Comparison of ENCODE assay signal across 10 mouse cellular contexts in genomic region chr8:105850611-105851010, GRCm38 (mm10). TPM values are rescaled to one million over a fixed set of nuclear protein-coding genes. Genes with fewer than 3 reads are reported as not detected.
DNase-seq lines count a peak whose midpoint lies in the region; ATAC-seq and TF ChIP-seq lines count a peak whose summit lies in the region.
"Had no signal": no experiment of that assay in that cellular context is flagged by ENCODE, and none has a peak within 500 bp of the region (broad histone marks: within the 10 kb centered on the region; RNA-seq: fewer than 3 reads in every experiment).

No protein-coding gene starts in this region.

- no peak for TF ChIP-seq RAD21 in MEL (IDR thresholded peaks at IDR 0.05; ENCODE audit: low read depth, low read length)

- no peaks in the 10 kb centered on the region for H3K27me3 ChIP-seq in heart, embryonic 13.5 days (replicated peaks)
- no peaks in the 10 kb centered on the region for H3K27me3 ChIP-seq in MEL (ENCODE audit: control insufficient read depth in 1 of 2, insufficient read depth in 2 of 2, low read length in 2 of 2)
- H3K27me3 ChIP-seq in hindbrain, embryonic 14.5 days (ENCODE audit: control insufficient read depth, insufficient read depth, low read length) = no peaks in the 10 kb centered on the region
- no peaks in the 10 kb centered on the region for H3K27me3 ChIP-seq in midbrain, embryonic 13.5 days

- H3K36me3 ChIP-seq in heart, embryonic 13.5 days = peaks cover 39% of the 10 kb centered on the region
- H3K36me3 ChIP-seq in MEL (ENCODE audit: control insufficient read depth in 1 of 2, insufficient read depth in 2 of 2, low read length in 2 of 2) = peaks cover 0 to 7% of the 10 kb centered on the region in 2 experiments; a peak in 2 of 4 replicates
- H3K36me3 ChIP-seq in hindbrain, embryonic 14.5 days (replicated peaks; ENCODE audit: control insufficient read depth, insufficient read depth) = peaks cover 39% of the 10 kb centered on the region
- peaks cover 41% of the 10 kb centered on the region for H3K36me3 ChIP-seq in midbrain, embryonic 13.5 days

- peak overlapping the region; percentile 36 for H3K4me3 ChIP-seq in heart, embryonic 13.5 days
- peak overlapping the region in 1 of 2 experiments; percentile 74; a peak in 1 of 4 replicates for H3K4me3 ChIP-seq in MEL (ENCODE audit: control insufficient read depth in 1 of 2, insufficient read depth in 1 of 2, low read depth in 2 of 2, low read length in 2 of 2)
- no peak overlapping the region for H3K4me3 ChIP-seq in hindbrain, embryonic 14.5 days (replicated peaks; ENCODE audit: low read length)
- H3K4me3 ChIP-seq in midbrain, embryonic 13.5 days (replicated peaks) = peak overlapping the region; percentile 19

- peak overlapping the region; percentile 57 for H3K9ac ChIP-seq in heart, embryonic 13.5 days
- peak overlapping the region; percentile 12; the same call in 1 of the 2 replicates for H3K9ac ChIP-seq in MEL (ENCODE audit: control insufficient read depth, low read depth, low read length, poor library complexity, severe bottlenecking)
- no peak overlapping the region for H3K9ac ChIP-seq in hindbrain, embryonic 14.5 days
- peak overlapping the region; percentile 48; the same call in 1 of the 2 replicates for H3K9ac ChIP-seq in midbrain, embryonic 13.5 days (replicated peaks)

- H3K9me3 ChIP-seq in heart, embryonic 13.5 days = no peaks in the 10 kb centered on the region
- no peaks in the 10 kb centered on the region for H3K9me3 ChIP-seq in MEL (replicated peaks; ENCODE audit: insufficient read depth, low read length)
- no peaks in the 10 kb centered on the region for H3K9me3 ChIP-seq in hindbrain, embryonic 14.5 days (ENCODE audit: control insufficient read depth, low read length)
- no peaks in the 10 kb centered on the region for H3K9me3 ChIP-seq in midbrain, embryonic 13.5 days

- ATAC-seq in heart, embryonic 13.5 days (ENCODE audit: extremely low read depth, insufficient number of reproducible peaks, low FRiP score, low TSS enrichment) = no peak
- ATAC-seq in hindbrain, embryonic 14.5 days (ENCODE audit: low FRiP score) = no peak
- ATAC-seq in midbrain, embryonic 13.5 days = no peak

- TF ChIP-seq POLR2A in MEL (IDR thresholded peaks at IDR 0.05; ENCODE audit: control insufficient read depth in 1 of 2, insufficient read depth in 1 of 2, low read depth in 1 of 2, low read length in 2 of 2, poor library complexity in 1 of 2) = no peak

- 73% methylated on average over 7 of the region's 7 CpGs for WGBS in heart, embryonic 13.5 days
- 82% methylated on average over 7 of the region's 7 CpGs for WGBS in hindbrain, embryonic 14.5 days
- 75% methylated on average over 7 of the region's 7 CpGs for WGBS in midbrain, embryonic 13.5 days

- peaks cover 12% of the 10 kb centered on the region for H3K79me2 ChIP-seq in MEL (ENCODE audit: control insufficient read depth, insufficient read depth, low read length, poor library complexity)

- no peak for DNase-seq in heart, adult 8-10 months (ENCODE audit: low spot score)
- no peak for DNase-seq in MEL (ENCODE audit: low read depth, low spot score)
- no peak for DNase-seq in hindbrain, embryonic 14.5 days (ENCODE audit: low spot score)
- DNase-seq in adrenal gland, adult 8-10 months = no peak
- no peak for DNase-seq in layer of hippocampus, adult 11-12 months (ENCODE audit: low spot score)
- DNase-seq in cerebellum, adult 11-12 months = no peak
- DNase-seq: gastrocnemius, postnatal 10 days; right cerebral cortex, postnatal 14 days had no signal

- no peak for TF ChIP-seq CTCF in MEL (IDR thresholded peaks at IDR 0.05 in 2 of 3, conservative IDR thresholded peaks at IDR 0.05 in 1 of 3; ENCODE audit: control insufficient read depth in 1 of 3, insufficient read depth in 1 of 3, low read depth in 2 of 3, low read length in 3 of 3, poor library complexity in 1 of 3, severe bottlenecking in 1 of 3)

- no peak for TF ChIP-seq EP300 in MEL (IDR thresholded peaks at IDR 0.05; ENCODE audit: low read depth in 1 of 2, low read length in 2 of 2)

- peak overlapping the region; percentile 83 for H3K4me2 ChIP-seq in heart, embryonic 13.5 days
- H3K4me2 ChIP-seq in hindbrain, embryonic 14.5 days (replicated peaks) = peak overlapping the region; percentile 40
- H3K4me2 ChIP-seq in midbrain, embryonic 13.5 days (replicated peaks) = peak overlapping the region; percentile 40

- H3K27ac ChIP-seq in heart, embryonic 13.5 days (replicated peaks) = no peak overlapping the region
- no peak overlapping the region for H3K27ac ChIP-seq in MEL (ENCODE audit: control insufficient read depth, low read depth, low read length)
- no peak overlapping the region for H3K27ac ChIP-seq in hindbrain, embryonic 14.5 days
- H3K27ac ChIP-seq in midbrain, embryonic 13.5 days = no peak overlapping the region

- H3K4me1 ChIP-seq in heart, embryonic 13.5 days = peaks cover 21% of the 10 kb centered on the region
- peaks cover 0 to 10% of the 10 kb centered on the region in 2 experiments; a peak in 2 of 4 replicates for H3K4me1 ChIP-seq in MEL (ENCODE audit: control insufficient read depth in 1 of 2, insufficient read depth in 2 of 2, low read length in 2 of 2)
- peaks cover 11% of the 10 kb centered on the region for H3K4me1 ChIP-seq in hindbrain, embryonic 14.5 days (replicated peaks; ENCODE audit: control insufficient read depth, insufficient read depth, low read length)
- H3K4me1 ChIP-seq in midbrain, embryonic 13.5 days (replicated peaks) = peaks cover 8% of the 10 kb centered on the region

TF ChIP-seq in MEL, 35 proteins besides CTCF, POLR2A, EP300 and RAD21:
- TF ChIP-seq GATA1 (IDR thresholded peaks at IDR 0.05; ENCODE audit: low read depth, low read length) (no peak), MEF2A (IDR thresholded peaks at IDR 0.05; ENCODE audit: extremely low read depth, insufficient replicate concordance, low read depth, low read length, poor library complexity, severe bottlenecking) (no peak), ZMIZ1 (IDR thresholded peaks at IDR 0.05; ENCODE audit: low read depth, low read length) (no peak), E2F4 (IDR thresholded peaks at IDR 0.05; ENCODE audit: borderline replicate concordance, low read depth, low read length) (no peak)

RNA-seq across cellular contexts. Expression of gene Cenpt, which starts 2.5 kb away (rescaled TPM):
- 37.1 and 40.5 TPM in 2 replicates for polyA plus RNA-seq in heart, embryonic 13.5 days (2015; fragmentation: Nextera tagmentation; extraction: Ambion mirVana)
- 1 to 10 TPM; 2.0 to 2.6 (median 2.5) TPM for total RNA-seq in heart, adult 8-10 months (2022)
- total RNA-seq in MEL (2012; rRNA removed) = 14.2 and 15.7 TPM in 2 replicates
- polyA plus RNA-seq in MEL (2012; ENCODE audit: insufficient read depth in 1 of 2, insufficient read length in 2 of 2, low read depth in 1 of 2, low replicate concordance in 2 of 2, missing spikeins in 1 of 2) = 10 to 100 TPM in 1 of 2 experiments, not detected in 1; 26.5 TPM
- polyA plus RNA-seq in hindbrain, embryonic 14.5 days (2014; fragmentation: Nextera tagmentation; extraction: Ambion mirVana) = 46.3 and 51.7 TPM in 2 replicates
- 60.9 and 64.9 TPM in 2 replicates for polyA plus RNA-seq in midbrain, embryonic 13.5 days (2015; fragmentation: Nextera tagmentation; extraction: Ambion mirVana)
- total RNA-seq in adrenal gland, adult 8-10 months (2022) = 1 to 10 TPM; 6.2 to 9.7 (median 7.3) TPM

RNA-seq across cellular contexts. Expression of gene Thap11, which starts 4.3 kb away (rescaled TPM):
- 44.8 and 47.1 TPM in 2 replicates for polyA plus RNA-seq in heart, embryonic 13.5 days (2015; fragmentation: Nextera tagmentation; extraction: Ambion mirVana)
- total RNA-seq in heart, adult 8-10 months (2022) = 10 to 100 TPM; 26.4 to 30.7 (median 28.0) TPM
- total RNA-seq in MEL (2012; rRNA removed) = 41.9 and 48.8 TPM in 2 replicates
- polyA plus RNA-seq in MEL (2012; ENCODE audit: insufficient read depth in 1 of 2, insufficient read length in 2 of 2, low read depth in 1 of 2, low replicate concordance in 2 of 2, missing spikeins in 1 of 2) = 10 to 100 TPM in 1 of 2 experiments, not detected in 1; 51.4 TPM
- 46.2 and 51.2 TPM in 2 replicates for polyA plus RNA-seq in hindbrain, embryonic 14.5 days (2014; fragmentation: Nextera tagmentation; extraction: Ambion mirVana)
- 58.9 and 62.2 TPM in 2 replicates for polyA plus RNA-seq in midbrain, embryonic 13.5 days (2015; fragmentation: Nextera tagmentation; extraction: Ambion mirVana)
- 10 to 100 TPM; 38.2 to 45.1 (median 43.6) TPM for total RNA-seq in adrenal gland, adult 8-10 months (2022)

RNA-seq across cellular contexts. Expression of gene Nutf2, which starts 9.8 kb away (rescaled TPM):
- 177 and 212 TPM in 2 replicates for polyA plus RNA-seq in heart, embryonic 13.5 days (2015; fragmentation: Nextera tagmentation; extraction: Ambion mirVana)
- total RNA-seq in heart, adult 8-10 months (2022) = 10 to 100 TPM; 16.4 to 44.3 (median 30.6) TPM
- 167 and 198 TPM in 2 replicates for total RNA-seq in MEL (2012; rRNA removed)
- polyA plus RNA-seq in MEL (2012; ENCODE audit: insufficient read depth in 1 of 2, insufficient read length in 2 of 2, low read depth in 1 of 2, low replicate concordance in 2 of 2, missing spikeins in 1 of 2) = 10 to 100 TPM in 1 of 2 experiments, not detected in 1; 28.0 TPM
- 181 TPM in 2 replicates for polyA plus RNA-seq in hindbrain, embryonic 14.5 days (2014; fragmentation: Nextera tagmentation; extraction: Ambion mirVana)
- polyA plus RNA-seq in midbrain, embryonic 13.5 days (2015; fragmentation: Nextera tagmentation; extraction: Ambion mirVana) = 253 and 263 TPM in 2 replicates
- total RNA-seq in adrenal gland, adult 8-10 months (2022) = 10 to 100 TPM; 28.5 to 37.2 (median 29.0) TPM

RNA-seq across cellular contexts. Expression of gene Tsnaxip1, which starts 23.1 kb away (rescaled TPM):
- polyA plus RNA-seq in heart, embryonic 13.5 days (2015; fragmentation: Nextera tagmentation; extraction: Ambion mirVana) = 0.19 TPM in 1 of 2 replicates, not detected in the other
- not detected for total RNA-seq in heart, adult 8-10 months (2022)
- total RNA-seq in MEL (2012; rRNA removed) = not detected in 2 replicates
- under 1 TPM in 1 of 2 experiments, not detected in 1; 0.10 TPM for polyA plus RNA-seq in MEL (2012; ENCODE audit: insufficient read depth in 1 of 2, insufficient read length in 2 of 2, low read depth in 1 of 2, low replicate concordance in 2 of 2, missing spikeins in 1 of 2)
- 0.64 and 1.4 TPM in 2 replicates for polyA plus RNA-seq in hindbrain, embryonic 14.5 days (2014; fragmentation: Nextera tagmentation; extraction: Ambion mirVana)
- 0.36 and 0.58 TPM in 2 replicates for polyA plus RNA-seq in midbrain, embryonic 13.5 days (2015; fragmentation: Nextera tagmentation; extraction: Ambion mirVana)
- total RNA-seq in adrenal gland, adult 8-10 months (2022) = not detected
- total RNA-seq: gastrocnemius, postnatal 10 days had no signal

RNA-seq across cellular contexts. Expression of gene Ranbp10, which starts 23.5 kb away (rescaled TPM):
- 9.2 and 9.8 TPM in 2 replicates for polyA plus RNA-seq in heart, embryonic 13.5 days (2015; fragmentation: Nextera tagmentation; extraction: Ambion mirVana)
- 10 to 100 TPM; 17.4 to 20.0 (median 18.7) TPM for total RNA-seq in heart, adult 8-10 months (2022)
- 7.4 and 7.7 TPM in 2 replicates for total RNA-seq in MEL (2012; rRNA removed)
- polyA plus RNA-seq in MEL (2012; ENCODE audit: insufficient read depth in 1 of 2, insufficient read length in 2 of 2, low read depth in 1 of 2, low replicate concordance in 2 of 2, missing spikeins in 1 of 2) = 10 to 100 TPM in 1 of 2 experiments, not detected in 1; 22.1 TPM
- polyA plus RNA-seq in hindbrain, embryonic 14.5 days (2014; fragmentation: Nextera tagmentation; extraction: Ambion mirVana) = 9.1 and 10.4 TPM in 2 replicates
- 13.8 and 15.9 TPM in 2 replicates for polyA plus RNA-seq in midbrain, embryonic 13.5 days (2015; fragmentation: Nextera tagmentation; extraction: Ambion mirVana)
- 10 to 100 TPM; 25.7 to 30.1 (median 27.3) TPM for total RNA-seq in adrenal gland, adult 8-10 months (2022)
